Mouse (Mus musculus): ENCODE results near the gene Dnmbp.

- TF ChIP-seq TAL1 (IDR thresholded peaks at IDR 0.05; ENCODE audit: low read length) (no peak), GATA1 (IDR thresholded peaks at IDR 0.05; ENCODE audit: low read length) (no peak)
Observed at GRCm38 (mm10) chr19:43977799-43978198, 37.8 kb upstream of the Dnmbp start.
